Mouse (Mus musculus): ENCODE measurements around the gene Eipr1. TPM values are rescaled to one million over a fixed set of nuclear protein-coding genes. Genes with fewer than 3 reads are reported as not detected.
A peak's percentile ranks its signal among the peaks of the same experiment; 100 is the strongest.

Eipr1 gene
- total and polyA plus RNA-seq, 2 experiments from 2014 or later = 60.8 to 66.6 TPM

- 0 out of 2 replicates have a peak overlapping the region, but pooled peaks have one; percentile 19 for H3K9ac ChIP-seq
- no peak overlapping the region for H3K4me2 ChIP-seq (ENCODE audit: low read depth)
- peaks cover 6% of the 10 kb centered on the region; the same call in 1 of the 2 replicates for H3K4me1 ChIP-seq (ENCODE audit: insufficient read depth)
- H3K36me3 ChIP-seq (ENCODE audit: insufficient read depth) = no peaks in the 10 kb centered on the region
- WGBS = 9% methylated on average over 9 of the region's 9 CpGs
- H3K9me3 ChIP-seq (ENCODE audit: low read length) = no peaks in the 10 kb centered on the region
- no peak for DNase-seq
- no peak overlapping the region for H3K4me3 ChIP-seq (ENCODE audit: low read depth, low read length)
- peak; percentile 30; the same call in 1 of the 2 replicates for ATAC-seq
- H3K27ac ChIP-seq (ENCODE audit: low read depth, low read length) = peak overlapping the region; percentile 75
- TF ChIP-seq CTCF (IDR thresholded peaks at IDR 0.05; ENCODE audit: low read depth) = no peak
- no peaks in the 10 kb centered on the region for H3K27me3 ChIP-seq (ENCODE audit: insufficient read depth, low read length)
Measured at GRCm38 (mm10) chr12:28816681-28817426, 65.3 kb downstream of the Eipr1 start.

GRCm38 (mm10) chr12:28817427-28817752 is 65.8 kb downstream of the Eipr1 start:
- 7% methylated on average over 5 of the region's 5 CpGs for WGBS
- Histone ChIP-seq H3K9me3 (ENCODE audit: low read length) (no peaks in the 10 kb centered on the region), H3K4me1 (ENCODE audit: insufficient read depth) (peaks cover 6% of the 10 kb centered on the region; the same call in 1 of the 2 replicates), H3K4me2 (ENCODE audit: low read depth) (no peak overlapping the region), H3K27me3 (ENCODE audit: insufficient read depth, low read length) (no peaks in the 10 kb centered on the region), H3K36me3 (ENCODE audit: insufficient read depth) (no peaks in the 10 kb centered on the region), H3K9ac (0 out of 2 replicates have a peak overlapping the region, but pooled peaks have one; percentile 19), H3K27ac (ENCODE audit: low read depth, low read length) (peak overlapping the region; percentile 75), H3K4me3 (ENCODE audit: low read depth, low read length) (no peak overlapping the region)
- ATAC-seq = peak; percentile 93
- peak; percentile 74 for DNase-seq
- no peak for TF ChIP-seq CTCF (IDR thresholded peaks at IDR 0.05; ENCODE audit: low read depth)

GRCm38 (mm10) chr12:28817891-28818290 is 66.3 kb downstream of the Eipr1 start:
- Histone ChIP-seq H3K27ac (ENCODE audit: low read depth, low read length) (peak overlapping the region; percentile 75), H3K4me1 (ENCODE audit: insufficient read depth) (peaks cover 6% of the 10 kb centered on the region; the same call in 1 of the 2 replicates), H3K27me3 (ENCODE audit: insufficient read depth, low read length) (no peaks in the 10 kb centered on the region), H3K9ac (no peak overlapping the region), H3K4me3 (ENCODE audit: low read depth, low read length) (no peak overlapping the region), H3K36me3 (ENCODE audit: insufficient read depth) (no peaks in the 10 kb centered on the region), H3K4me2 (ENCODE audit: low read depth) (no peak overlapping the region), H3K9me3 (ENCODE audit: low read length) (no peaks in the 10 kb centered on the region)
- DNase-seq (no peak), ATAC-seq (peak; percentile 51; the same call in 1 of the 2 replicates)
- no peak for TF ChIP-seq CTCF (IDR thresholded peaks at IDR 0.05; ENCODE audit: low read depth)
- WGBS = 11% methylated on average over 3 of the region's 3 CpGs

GRCm38 (mm10) chr12:28823518-28823917 is 71.9 kb downstream of the Eipr1 start:
- no peak for DNase-seq
- no peak for ATAC-seq
- Histone ChIP-seq H3K4me1 (ENCODE audit: insufficient read depth) (no peaks in the 10 kb centered on the region), H3K9ac (no peak overlapping the region), H3K27me3 (ENCODE audit: insufficient read depth, low read length) (no peaks in the 10 kb centered on the region), H3K4me3 (ENCODE audit: low read depth, low read length) (no peak overlapping the region), H3K27ac (ENCODE audit: low read depth, low read length) (no peak overlapping the region), H3K9me3 (ENCODE audit: low read length) (no peaks in the 10 kb centered on the region), H3K36me3 (ENCODE audit: insufficient read depth) (peaks cover 3% of the 10 kb centered on the region; the same call in 1 of the 2 replicates), H3K4me2 (ENCODE audit: low read depth) (no peak overlapping the region)
- WGBS = 78% methylated on average over 7 of the region's 7 CpGs
- TF ChIP-seq CTCF (IDR thresholded peaks at IDR 0.05; ENCODE audit: low read depth) = no peak

GRCm38 (mm10) chr12:28829502-28829901 is 77.9 kb downstream of the Eipr1 start:
- Histone ChIP-seq H3K36me3 (ENCODE audit: insufficient read depth) (peaks cover 17% of the 10 kb centered on the region; the same call in 1 of the 2 replicates), H3K4me2 (ENCODE audit: low read depth) (no peak overlapping the region), H3K27ac (ENCODE audit: low read depth, low read length) (no peak overlapping the region), H3K9me3 (ENCODE audit: low read length) (no peaks in the 10 kb centered on the region), H3K9ac (no peak overlapping the region), H3K4me3 (ENCODE audit: low read depth, low read length) (no peak overlapping the region), H3K4me1 (ENCODE audit: insufficient read depth) (no peaks in the 10 kb centered on the region), H3K27me3 (ENCODE audit: insufficient read depth, low read length) (no peaks in the 10 kb centered on the region)
- TF ChIP-seq CTCF (IDR thresholded peaks at IDR 0.05; ENCODE audit: low read depth) = peak; percentile 60
- DNase-seq = no peak
- no peak for ATAC-seq
- WGBS = 92% methylated on average over 3 of the region's 3 CpGs

GRCm38 (mm10) chr12:28830471-28830870 is 78.9 kb downstream of the Eipr1 start:
- ATAC-seq (no peak), DNase-seq (no peak)
- H3K27ac ChIP-seq (ENCODE audit: low read depth, low read length) = no peak overlapping the region
- no peak overlapping the region for H3K4me3 ChIP-seq (ENCODE audit: low read depth, low read length)
- no peak for TF ChIP-seq CTCF (IDR thresholded peaks at IDR 0.05; ENCODE audit: low read depth)
- no peaks in the 10 kb centered on the region for H3K9me3 ChIP-seq (ENCODE audit: low read length)
- H3K4me1 ChIP-seq (ENCODE audit: insufficient read depth) = no peaks in the 10 kb centered on the region
- H3K4me2 ChIP-seq (ENCODE audit: low read depth) = no peak overlapping the region
- H3K27me3 ChIP-seq (ENCODE audit: insufficient read depth, low read length) = no peaks in the 10 kb centered on the region
- WGBS = 87% methylated on average over 3 of the region's 3 CpGs
- H3K36me3 ChIP-seq (ENCODE audit: insufficient read depth) = peaks cover 17% of the 10 kb centered on the region; the same call in 1 of the 2 replicates
- H3K9ac ChIP-seq = no peak overlapping the region

GRCm38 (mm10) chr12:28831066-28831733 is 79.6 kb downstream of the Eipr1 start:
- ATAC-seq = peak; percentile 54; the same call in 1 of the 2 replicates
- Histone ChIP-seq H3K9ac (no peak overlapping the region), H3K27ac (ENCODE audit: low read depth, low read length) (no peak overlapping the region), H3K27me3 (ENCODE audit: insufficient read depth, low read length) (no peaks in the 10 kb centered on the region), H3K4me2 (ENCODE audit: low read depth) (no peak overlapping the region), H3K4me1 (ENCODE audit: insufficient read depth) (no peaks in the 10 kb centered on the region), H3K4me3 (ENCODE audit: low read depth, low read length) (no peak overlapping the region), H3K36me3 (ENCODE audit: insufficient read depth) (peaks cover 17% of the 10 kb centered on the region; the same call in 1 of the 2 replicates), H3K9me3 (ENCODE audit: low read length) (no peaks in the 10 kb centered on the region)
- DNase-seq = peak; percentile 55
- 53% methylated on average over 7 of the region's 7 CpGs for WGBS
- peak; percentile 74 for TF ChIP-seq CTCF (IDR thresholded peaks at IDR 0.05; ENCODE audit: low read depth)
